Mouse (Mus musculus) adrenal gland, adult (tissue): Measurements from ENCODE around the gene Ldb1.

ENCODE experiments used
- DNase-seq, 2 experiments: peaks; one replicate each; pipeline ENCODE4 v3.0.0; 2022 to 2023; ENCODE audit warnings: low spot score in 1 of 2; ENCODE audit not compliant: inconsistent age in 2 of 2

Ldb1 gene

GRCm38 (mm10) chr19:46045696-46046311 lies 790 bp upstream of the Ldb1 start:
- peak; percentile 75 to 89 for DNase-seq

GRCm38 (mm10) chr19:46044271-46044992 lies 582 bp downstream of the Ldb1 start, which contains the start of gene Pprc1:
Gene Pprc1, plus strand, starts transcription at chr19:46044886.
- peak; percentile 62 to 86 for DNase-seq

GRCm38 (mm10) chr19:46043380-46043779 lies 1.6 kb downstream of the Ldb1 start:
- peak in 1 of 2 experiments; percentile 63 for DNase-seq

DNA sequence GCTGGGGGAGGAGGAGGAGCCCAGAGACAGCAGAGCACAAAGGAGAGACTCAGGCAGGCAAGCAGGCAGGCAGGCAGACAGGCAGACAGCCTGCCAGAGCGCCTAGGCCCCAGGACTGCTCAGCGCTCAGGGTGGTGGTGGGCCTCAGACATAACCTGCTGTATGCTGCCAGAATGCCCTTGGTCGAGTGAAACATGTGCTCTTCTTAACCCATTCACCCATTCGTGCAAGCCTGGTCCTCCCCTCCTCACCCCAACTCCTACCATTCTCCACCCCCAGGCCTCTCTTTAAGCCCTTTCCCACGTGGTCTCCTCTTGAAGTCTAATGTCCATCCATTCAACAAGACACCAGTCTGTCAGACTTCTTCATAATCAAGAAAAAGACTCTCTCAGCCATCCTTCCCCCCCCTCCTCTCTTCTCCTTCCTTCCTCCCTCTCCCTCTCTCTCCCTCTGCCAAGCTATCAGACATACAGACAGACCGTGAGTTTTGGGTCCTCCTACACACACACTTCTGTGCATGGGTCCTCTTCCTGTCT lies 2.5 kb downstream of the Ldb1 start:
- DNase-seq, result peak; percentile 71 to 73

- DNase-seq, result peak; percentile 91 to 96
These were observed 3.0 kb downstream of the Ldb1 start for GRCm38 (mm10) chr19:46041933-46042475.

GRCm38 (mm10) chr19:46041299-46041932 lies 3.6 kb downstream of the Ldb1 start:
- peak in 1 of 2 experiments; percentile 25 for DNase-seq

DNA sequence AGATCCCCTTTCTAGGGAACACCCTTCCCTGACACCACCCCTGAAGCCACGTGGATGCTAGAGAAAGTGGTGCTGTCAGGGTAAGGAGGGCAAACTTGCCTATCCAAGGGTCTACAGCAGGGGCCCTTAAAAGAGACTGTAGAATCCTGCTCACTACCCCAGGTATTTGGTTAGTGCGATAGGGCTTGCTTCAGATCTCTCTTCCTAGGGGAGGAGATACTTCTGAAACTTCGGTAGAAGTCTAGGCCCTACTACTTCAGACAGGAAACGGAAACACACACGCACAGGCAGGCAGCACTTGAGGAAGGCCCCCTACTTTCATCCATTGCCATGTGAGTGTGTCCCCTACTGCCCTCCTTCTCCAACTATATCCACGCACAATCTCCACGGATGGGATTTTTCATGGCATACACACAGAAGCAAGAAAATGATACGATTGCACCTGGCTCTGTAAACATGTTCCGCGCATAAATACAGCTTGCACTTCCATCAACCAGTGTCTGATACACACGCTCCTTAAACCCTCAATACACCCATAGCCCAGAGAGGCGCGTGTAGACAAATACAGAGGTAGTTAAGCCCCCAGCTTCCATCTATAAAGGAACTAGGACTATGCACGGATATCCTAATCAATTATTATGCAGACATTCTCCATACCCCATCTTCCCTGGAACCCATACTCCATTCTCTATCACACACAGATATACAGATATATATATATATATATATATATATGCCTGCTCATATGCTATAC lies 4.7 kb downstream of the Ldb1 start:
- peak in 1 of 2 experiments; percentile 16 for DNase-seq

DNA sequence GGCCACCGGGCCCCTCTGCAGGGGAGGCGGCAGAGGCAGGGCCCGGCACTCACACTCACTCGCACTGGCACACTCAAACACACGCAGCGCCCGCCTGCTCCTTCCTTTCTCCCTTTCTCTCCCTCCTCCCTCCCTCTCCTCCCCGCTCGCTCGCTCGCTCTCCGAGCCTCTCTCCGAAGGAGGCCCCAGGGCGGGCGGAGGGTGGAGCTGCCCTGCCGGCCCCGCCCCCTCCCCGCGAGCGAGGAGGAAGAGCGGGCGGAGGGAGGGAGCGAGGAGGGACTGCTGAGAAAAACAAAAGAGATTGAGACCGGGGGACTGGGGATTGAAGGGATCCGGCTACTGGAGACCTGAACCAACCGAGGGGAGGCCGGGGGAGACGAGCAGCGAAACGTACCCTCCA lies 5.5 kb downstream of the Ldb1 start:
- DNase-seq, result peak; percentile 91 to 96

GRCm38 (mm10) chr19:46038851-46039260 lies 6.2 kb downstream of the Ldb1 start:
- peak; percentile 53 to 80 for DNase-seq

DNA sequence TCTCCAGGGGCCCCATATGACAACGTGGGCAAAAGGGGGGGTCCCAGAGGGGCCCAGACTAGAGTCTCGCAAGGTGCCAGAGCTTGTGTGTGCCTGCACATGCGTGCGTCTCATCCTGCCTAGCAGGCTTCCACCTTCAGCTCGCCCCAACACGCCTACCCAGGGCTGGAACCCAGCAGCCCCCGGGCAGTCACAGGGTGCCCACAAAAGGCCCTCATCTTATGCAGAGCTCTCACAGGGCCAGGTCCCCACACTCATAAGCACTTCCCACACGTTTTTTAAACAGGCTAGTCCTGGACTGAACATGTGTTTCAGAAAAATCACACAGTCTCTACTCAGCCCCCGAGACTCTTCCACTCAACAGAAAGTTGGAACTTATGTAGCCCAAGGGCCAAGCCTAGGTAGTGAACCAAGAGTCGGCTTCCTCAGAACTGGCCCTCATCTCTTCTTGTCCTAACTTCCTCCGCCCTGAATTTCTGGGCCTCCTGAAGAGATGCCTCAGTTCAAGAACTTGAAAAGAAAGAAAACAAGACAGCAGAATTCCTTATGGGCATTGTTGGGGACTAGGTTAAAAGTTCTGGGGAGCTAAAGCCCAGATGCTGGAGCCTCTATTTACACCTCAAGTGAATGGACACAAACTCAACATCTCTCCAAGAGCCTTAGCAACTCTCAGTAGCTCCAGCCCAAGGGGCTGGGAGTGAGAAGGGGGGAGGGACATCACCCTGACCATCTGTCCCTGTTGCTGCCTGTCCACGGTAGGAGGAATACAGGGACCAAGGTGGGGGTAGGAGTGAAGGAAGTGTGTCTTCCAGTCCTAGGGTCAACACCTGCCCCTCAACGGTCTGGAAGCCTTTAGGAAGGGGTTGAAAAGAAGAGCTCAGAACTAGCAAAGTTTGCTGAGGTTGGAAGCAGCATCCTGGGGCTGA lies 6.8 kb downstream of the Ldb1 start:
- DNase-seq, result peak in 1 of 2 experiments; percentile 45

DNA sequence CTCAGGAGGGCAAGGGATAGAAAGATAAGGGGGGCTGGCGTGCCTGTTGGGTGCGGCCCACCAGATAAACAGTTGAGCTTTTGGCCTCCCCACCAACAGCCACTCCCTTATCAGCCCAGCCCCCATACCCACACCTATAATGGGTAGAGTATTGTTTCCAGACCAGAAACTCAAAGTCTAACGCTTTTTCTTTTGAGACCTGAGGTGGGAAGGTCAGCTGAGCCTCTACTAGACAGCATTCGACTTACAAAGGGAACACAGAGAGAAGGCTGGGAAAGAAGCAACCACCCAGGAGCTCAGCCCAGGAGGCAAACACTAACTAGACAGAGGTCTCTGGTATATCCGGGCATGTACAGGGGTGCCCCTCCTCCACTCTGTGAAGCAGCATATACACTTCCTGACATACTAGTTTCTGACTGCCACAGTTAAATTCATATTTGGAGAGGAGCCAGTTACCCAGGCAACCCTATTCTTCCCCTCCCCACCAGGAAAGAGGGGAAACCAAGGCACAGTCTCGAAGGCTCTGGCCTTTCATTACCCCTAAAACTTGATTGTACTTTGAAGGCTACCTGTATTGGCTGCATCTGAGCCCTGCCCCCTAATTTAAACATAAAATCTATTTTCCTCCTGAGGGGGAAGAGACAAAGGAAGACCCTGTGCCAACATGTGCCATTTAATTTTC lies 7.6 kb downstream of the Ldb1 start:
- peak in 1 of 2 experiments; percentile 47 for DNase-seq

DNA sequence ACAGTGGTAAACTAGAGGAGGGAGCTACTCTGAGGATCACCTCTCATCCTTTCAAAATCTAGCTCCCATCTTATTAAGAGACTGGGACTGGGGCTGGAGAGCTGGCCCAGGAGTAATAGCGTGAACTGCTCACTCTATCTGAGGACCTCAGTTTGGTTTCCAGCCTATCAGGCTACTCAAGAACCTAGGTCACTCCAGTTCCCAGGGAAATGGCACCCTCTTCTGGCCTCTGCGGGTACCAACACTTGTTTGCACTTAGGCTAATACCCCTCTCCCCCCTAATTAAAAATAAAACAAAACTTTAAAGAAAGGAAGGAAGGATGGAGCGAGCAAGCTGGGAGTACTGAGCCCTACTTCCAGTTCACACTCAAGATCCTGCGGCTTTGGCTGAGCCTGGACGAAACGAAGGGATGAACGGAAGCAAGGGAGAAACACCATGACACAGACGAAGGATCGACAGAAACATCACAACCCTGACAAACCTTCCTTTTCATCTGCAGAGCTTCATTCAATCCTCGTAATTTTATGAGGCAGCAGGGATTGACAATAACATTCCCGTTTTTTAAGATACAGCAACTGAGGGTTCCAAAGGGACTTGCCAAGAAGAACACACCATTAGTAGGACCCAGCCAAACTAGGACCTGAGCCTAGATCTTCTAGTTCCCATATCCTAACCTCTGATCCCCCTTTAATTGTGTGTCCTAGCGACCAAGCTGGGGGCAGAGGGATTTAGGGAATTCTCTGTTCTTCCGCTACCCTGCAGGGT lies 8.4 kb downstream of the Ldb1 start:
- DNase-seq, result peak in 1 of 2 experiments; percentile 52

- DNase-seq, result no peak
These were observed 9.0 kb downstream of the Ldb1 start for GRCm38 (mm10) chr19:46035971-46036370.

DNA sequence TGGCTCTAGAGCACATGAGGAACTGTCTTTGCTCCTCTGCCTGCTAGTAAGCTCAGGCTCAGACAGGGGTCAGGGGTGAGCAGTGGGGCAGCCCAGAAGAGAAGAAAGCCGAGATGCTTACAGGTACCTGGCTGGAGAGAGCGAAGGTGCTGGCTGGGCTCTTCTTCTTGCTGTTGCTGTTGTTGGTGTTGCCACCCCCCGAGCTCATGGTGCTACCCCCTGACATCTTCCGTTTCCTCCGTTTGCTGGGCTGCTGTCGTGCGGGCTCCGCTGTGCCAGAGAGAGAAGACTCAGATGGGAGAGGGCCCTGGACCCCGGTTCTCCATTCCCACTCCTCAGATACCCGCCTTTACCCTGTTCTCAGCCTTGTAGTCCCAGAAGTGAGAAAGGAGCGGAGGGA lies 11.1 kb downstream of the Ldb1 start:
- no peak for DNase-seq

- no peak for DNase-seq
These were observed 12.1 kb downstream of the Ldb1 start for GRCm38 (mm10) chr19:46032731-46033510.

GRCm38 (mm10) chr19:46031689-46032432 lies 13.2 kb downstream of the Ldb1 start:
- DNase-seq, result no peak
